Mouse (Mus musculus): ENCODE measurements at regions not wholly inside any gene's neighbourhood (a gene's known extent, or its start where the extent isn't known, plus 50 kb on each side); places are given as distances from the start of the nearest gene placed in this dataset.

GRCm38 (mm10) chr15:89932370-89932769 is 90.7 kb upstream of the Syt10 start:
- TF ChIP-seq USF1 (IDR thresholded peaks at IDR 0.05; ENCODE audit: low read depth) (no peak), MYOD1 (IDR thresholded peaks at IDR 0.05; ENCODE audit: control insufficient read depth in 1 of 3, insufficient read length in 2 of 3, low read depth in 2 of 3) (no peak), POLR2A (IDR thresholded peaks at IDR 0.05; ENCODE audit: insufficient read length, low read depth) (no peak), MAX (IDR thresholded peaks at IDR 0.05; ENCODE audit: low read depth) (no peak), TCF12 (IDR thresholded peaks at IDR 0.05; ENCODE audit: insufficient read depth, poor library complexity, severe bottlenecking) (no peak)
